Mouse (Mus musculus) layer of hippocampus, adult 2 months (tissue): Measurements from ENCODE around the gene Rffl. TPM values are rescaled to one million over a fixed set of nuclear protein-coding genes. Genes with fewer than 3 reads are reported as not detected.

ENCODE experiments used
- DNase-seq, 2 experiments: peaks; one replicate each; pipeline ENCODE4 v3.0.0; 2022; ENCODE audit warnings: low spot score in 2 of 2
- H3K27ac ChIP-seq: fragments of 200-600 bp; 2 replicates; pipeline ENCODE4 v1.8.1; 2022
- H3K4me3 ChIP-seq: fragments of 200-600 bp; 2 replicates; pipeline ENCODE4 v1.8.1; 2022; ENCODE audit warnings: mild to moderate bottlenecking
- CTCF ChIP-seq: fragments of 200-600 bp; conservative IDR thresholded peaks from 2 replicates; pipeline ENCODE4 v1.8.1; 2022; ENCODE audit warnings: antibody characterized with exemption, mild to moderate bottlenecking, moderate library complexity
- total RNA-seq, 2 experiments: library from RNA; stranded (reverse); gene quantifications; 2 replicates each; pipeline ENCODE4 v1.2.3; 2021

Gene Rffl
- total RNA-seq, 2 experiments from 2014 or later, result 9.5 to 10.9 TPM

GRCm38 (mm10) chr11:82831008-82831893 is 39.8 kb downstream of the Rffl start:
- Histone ChIP-seq H3K27ac (peak overlapping the region; percentile 68), H3K4me3 (peak overlapping the region; percentile 33)
- peak; percentile 29 to 39 for DNase-seq
- TF ChIP-seq CTCF, result no peak

- H3K4me3 ChIP-seq, result no peak overlapping the region
- TF ChIP-seq CTCF, result no peak
- no peak for DNase-seq
- H3K27ac ChIP-seq, result no peak overlapping the region
These were observed 44.2 kb downstream of the Rffl start for GRCm38 (mm10) chr11:82826818-82827217.

GRCm38 (mm10) chr11:82820788-82821456 is 50.1 kb downstream of the Rffl start:
- no peak overlapping the region for H3K27ac ChIP-seq
- DNase-seq, result no peak
- H3K4me3 ChIP-seq, result no peak overlapping the region
- TF ChIP-seq CTCF, result no peak

- no peak overlapping the region for H3K4me3 ChIP-seq
- TF ChIP-seq CTCF, result peak; percentile 73
- peak in 1 of 2 experiments; percentile 28 for DNase-seq
- H3K27ac ChIP-seq, result no peak overlapping the region
These were observed 51.7 kb downstream of the Rffl start for GRCm38 (mm10) chr11:82819350-82819749.

GRCm38 (mm10) chr11:82808485-82808884 is 62.5 kb downstream of the Rffl start:
- Histone ChIP-seq H3K27ac (peak overlapping the region; percentile 28), H3K4me3 (no peak overlapping the region)
- no peak for TF ChIP-seq CTCF
- no peak for DNase-seq

GRCm38 (mm10) chr11:82807370-82807769 is 63.6 kb downstream of the Rffl start:
- H3K4me3 ChIP-seq, result no peak overlapping the region
- no peak for TF ChIP-seq CTCF

GRCm38 (mm10) chr11:82806656-82807055 is 64.4 kb downstream of the Rffl start:
- no peak for TF ChIP-seq CTCF
- DNase-seq, result no peak
- Histone ChIP-seq H3K4me3 (no peak overlapping the region), H3K27ac (no peak overlapping the region; the same call in 1 of the 2 replicates)

More at GRCm38 (mm10) chr11:82807370-82807769, 63.6 kb downstream of the Rffl start:
- no peak for DNase-seq
- no peak overlapping the region for H3K27ac ChIP-seq

- no peak for TF ChIP-seq CTCF
- no peak for DNase-seq
- Histone ChIP-seq H3K4me3 (no peak overlapping the region), H3K27ac (no peak overlapping the region)
These were observed 87.6 kb downstream of the Rffl start for GRCm38 (mm10) chr11:82783453-82783852.

GRCm38 (mm10) chr11:82782197-82782596 is 88.8 kb downstream of the Rffl start:
- Histone ChIP-seq H3K4me3 (peak overlapping the region; percentile 98), H3K27ac (peak overlapping the region; percentile 96)
- DNase-seq, result no peak
- no peak for TF ChIP-seq CTCF

- Histone ChIP-seq H3K27ac (peak within 1 kb of the TSS; percentile 96), H3K4me3 (peak within 1 kb of the TSS; percentile 98)
- DNase-seq, result peak; percentile 92 to 94
- TF ChIP-seq CTCF, result peak; percentile 17; the same call in 1 of the 2 replicates
These were observed 89.8 kb downstream of the Rffl start, which contains the start of gene Lig3 for GRCm38 (mm10) chr11:82780983-82781903. TSS of gene Lig3 (plus strand) at chr11:82781108.

- no peak for DNase-seq
- Histone ChIP-seq H3K27ac (peak overlapping the region; percentile 96; the same call in 1 of the 2 replicates), H3K4me3 (peak overlapping the region; percentile 98)
- TF ChIP-seq CTCF, result no peak
These were observed 90.9 kb downstream of the Rffl start for GRCm38 (mm10) chr11:82780134-82780533.

- no peak for DNase-seq
These were observed 106.5 kb downstream of the Rffl start for GRCm38 (mm10) chr11:82764438-82764924.

More at GRCm38 (mm10) chr11:82764438-82764924, 106.5 kb downstream of the Rffl start:
- Histone ChIP-seq H3K4me3 (peak overlapping the region; percentile 98), H3K27ac (peak overlapping the region; percentile 93)
- TF ChIP-seq CTCF, result no peak
